Mouse (Mus musculus): ENCODE measurements around the gene Zfp276. TPM values are rescaled to one million over a fixed set of nuclear protein-coding genes. Genes with fewer than 3 reads are reported as not detected.
"Not testable (repeated sequence)": the region's sequence is repeated elsewhere in the genome, so short reads cannot be mapped to it uniquely, and the experiment has no call there.

Zfp276 gene
- polyA plus RNA-seq, 1 experiment: 10.6 TPM

DNA sequence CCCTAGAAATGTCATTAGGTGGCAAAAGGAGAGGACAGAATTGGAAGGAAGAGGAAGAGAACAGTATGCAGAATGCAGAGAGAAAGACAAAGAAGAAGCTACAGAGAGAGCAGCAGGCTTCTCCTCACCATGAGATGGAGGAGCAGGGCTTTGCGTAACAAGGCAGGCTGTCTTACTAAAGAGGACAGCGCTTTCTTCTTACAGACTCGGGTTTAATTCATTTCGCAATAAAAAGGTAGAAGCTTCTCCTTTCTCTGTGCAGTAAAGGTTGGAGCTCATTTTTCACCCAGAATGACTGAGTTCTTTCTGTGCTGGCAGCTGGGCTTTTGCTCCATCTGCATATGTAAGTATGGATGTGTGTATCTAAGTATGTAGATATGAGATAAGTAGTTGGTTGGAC, 25.8 kb downstream of the Zfp276 start:
- TF ChIP-seq FOSL1 (IDR thresholded peaks at IDR 0.05; ENCODE audit: insufficient read depth, low read length, poor library complexity, severe bottlenecking): no peak
- TF ChIP-seq CEBPB (IDR thresholded peaks at IDR 0.05; ENCODE audit: low read depth): no peak
- Histone ChIP-seq H3K79me3 (ENCODE audit: low read depth) (no peaks in the 10 kb centered on the region), H3K27me3 (ENCODE audit: control insufficient read depth, insufficient read depth, insufficient read length) (no peaks in the 10 kb centered on the region), H3K79me2 (ENCODE audit: control insufficient read depth, insufficient read depth) (no peaks in the 10 kb centered on the region), H3ac (ENCODE audit: control insufficient read depth, insufficient read length, low read depth) (no peak overlapping the region), H3K4me3 (ENCODE audit: insufficient read depth, poor library complexity, severe bottlenecking) (no peak overlapping the region), H3K36me3 (ENCODE audit: control insufficient read depth, insufficient read depth) (peaks cover 7% of the 10 kb centered on the region)

DNA sequence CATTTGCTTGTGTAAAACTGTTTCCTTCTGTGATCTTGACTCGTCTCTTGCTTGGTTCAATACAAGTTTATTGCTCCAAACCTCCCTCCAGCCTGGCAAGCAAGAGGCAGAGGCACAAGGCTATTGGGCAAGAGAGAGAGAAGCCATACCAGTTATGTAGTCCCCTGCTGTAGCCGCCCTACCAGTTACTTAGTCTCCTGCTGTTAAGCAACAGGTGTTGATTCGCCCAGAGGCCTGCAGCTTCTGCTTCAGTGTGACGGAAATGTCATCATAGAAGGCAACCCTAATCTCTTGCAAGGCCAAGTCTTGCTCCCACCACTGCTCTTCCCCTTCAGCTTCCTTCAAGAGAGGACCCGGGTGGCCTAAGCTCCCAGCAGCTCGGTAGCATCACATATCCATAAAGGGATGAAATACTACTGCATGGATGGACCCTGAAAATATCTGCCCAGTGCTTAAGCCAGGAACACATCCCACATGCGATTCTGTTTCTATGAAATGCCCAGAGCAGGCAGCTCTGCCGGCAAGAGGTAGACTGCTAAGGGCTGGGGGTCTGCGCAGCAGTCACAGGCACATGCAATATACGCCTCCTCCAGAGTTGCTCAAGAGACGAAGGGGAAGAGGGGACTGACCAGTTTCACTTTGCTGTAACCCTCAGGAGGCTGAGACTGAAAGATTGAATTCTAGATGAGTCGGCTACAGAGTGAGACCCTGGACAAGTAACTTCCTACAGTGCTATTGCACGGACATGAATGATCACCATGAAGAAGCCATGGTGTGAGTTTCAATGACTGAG, 26.5 kb downstream of the Zfp276 start:
- Histone ChIP-seq H3K4me3 (ENCODE audit: insufficient read depth, poor library complexity, severe bottlenecking) (no peak overlapping the region), H3K27me3 (ENCODE audit: control insufficient read depth, insufficient read depth, insufficient read length) (no peaks in the 10 kb centered on the region), H3K79me2 (ENCODE audit: control insufficient read depth, insufficient read depth) (no peaks in the 10 kb centered on the region), H3ac (ENCODE audit: control insufficient read depth, insufficient read length, low read depth) (no peak overlapping the region), H3K79me3 (ENCODE audit: low read depth) (no peaks in the 10 kb centered on the region), H3K36me3 (ENCODE audit: control insufficient read depth, insufficient read depth) (peaks cover 7% of the 10 kb centered on the region)
- TF ChIP-seq CTCF (IDR thresholded peaks at IDR 0.05; ENCODE audit: control insufficient read depth, insufficient read depth, insufficient read length) (no peak), USF1 (IDR thresholded peaks at IDR 0.05; ENCODE audit: low read depth) (no peak), CEBPB (IDR thresholded peaks at IDR 0.05; ENCODE audit: low read depth) (no peak), FOSL1 (IDR thresholded peaks at IDR 0.05; ENCODE audit: insufficient read depth, low read length, poor library complexity, severe bottlenecking) (no peak), MAX (IDR thresholded peaks at IDR 0.05) (no peak), MYOG (IDR thresholded peaks at IDR 0.05; ENCODE audit: control insufficient read depth, extremely low read depth, insufficient read length) (no peak), MYOD1 (IDR thresholded peaks at IDR 0.05; ENCODE audit: control insufficient read depth, insufficient read length, low read depth) (no peak)

DNA sequence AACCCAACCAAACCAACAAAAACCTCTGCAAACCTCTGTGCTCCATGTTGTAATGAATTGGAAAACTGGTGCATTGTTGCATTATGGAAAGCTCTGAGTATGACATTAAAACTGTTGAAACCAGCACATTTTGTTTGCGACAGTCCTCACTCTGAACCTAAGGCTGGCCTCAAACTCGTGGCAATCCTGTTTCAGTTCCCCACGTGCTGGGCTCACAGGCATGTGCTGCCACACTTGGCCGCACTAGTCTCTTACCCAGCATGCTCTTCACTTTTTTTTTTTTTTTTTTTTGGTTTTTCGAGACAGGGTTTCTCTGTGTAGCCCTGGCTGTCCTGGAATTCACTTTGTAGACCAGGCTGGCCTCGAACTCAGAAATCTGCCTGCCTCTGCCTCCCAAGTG, 29.0 kb downstream of the Zfp276 start:
- H3K36me3 ChIP-seq (ENCODE audit: control insufficient read depth, insufficient read depth); H3K79me2 ChIP-seq (ENCODE audit: control insufficient read depth, insufficient read depth); H3K79me3 ChIP-seq (ENCODE audit: low read depth); H3ac ChIP-seq (ENCODE audit: control insufficient read depth, insufficient read length, low read depth); H3K4me3 ChIP-seq (ENCODE audit: insufficient read depth, poor library complexity, severe bottlenecking); H3K27me3 ChIP-seq (ENCODE audit: control insufficient read depth, insufficient read depth, insufficient read length): not testable (repeated sequence)

DNA sequence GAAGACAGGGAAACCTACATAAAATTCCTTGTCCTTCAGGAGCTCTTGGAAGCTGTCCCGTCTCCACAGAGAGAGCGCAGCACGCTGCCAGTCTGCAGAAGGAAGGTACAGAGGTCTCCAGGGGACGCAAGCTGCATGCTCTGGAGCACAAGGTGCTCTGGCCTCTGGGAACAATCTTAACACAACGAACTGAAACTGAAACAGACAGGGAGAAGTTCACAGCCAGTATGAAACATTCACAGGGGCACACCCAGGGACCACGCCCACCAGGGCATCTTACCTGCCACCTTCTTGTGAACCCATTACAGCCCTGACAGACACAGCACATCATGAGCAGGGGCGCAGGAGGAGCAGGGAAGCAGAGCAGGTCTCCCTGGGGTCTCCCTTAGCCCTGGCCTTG, 30.0 kb downstream of the Zfp276 start:
- no peak for TF ChIP-seq CTCF (IDR thresholded peaks at IDR 0.05; ENCODE audit: control insufficient read depth, insufficient read depth, insufficient read length)
- no peak for TF ChIP-seq MYOD1 (IDR thresholded peaks at IDR 0.05; ENCODE audit: control insufficient read depth, insufficient read length, low read depth)
- no peak for TF ChIP-seq MYOG (IDR thresholded peaks at IDR 0.05; ENCODE audit: control insufficient read depth, extremely low read depth, insufficient read length)
- TF ChIP-seq CEBPB (IDR thresholded peaks at IDR 0.05; ENCODE audit: low read depth): no peak
- no peak for TF ChIP-seq USF1 (IDR thresholded peaks at IDR 0.05; ENCODE audit: low read depth)
- TF ChIP-seq MAX (IDR thresholded peaks at IDR 0.05): no peak
- no peak for TF ChIP-seq FOSL1 (IDR thresholded peaks at IDR 0.05; ENCODE audit: insufficient read depth, low read length, poor library complexity, severe bottlenecking)
- H3K4me3 ChIP-seq (ENCODE audit: insufficient read depth, poor library complexity, severe bottlenecking): no peak overlapping the region
- no peaks in the 10 kb centered on the region for H3K79me3 ChIP-seq (ENCODE audit: low read depth)
- H3K79me2 ChIP-seq (ENCODE audit: control insufficient read depth, insufficient read depth): no peaks in the 10 kb centered on the region
- H3K27me3 ChIP-seq (ENCODE audit: control insufficient read depth, insufficient read depth, insufficient read length): no peaks in the 10 kb centered on the region
- H3ac ChIP-seq (ENCODE audit: control insufficient read depth, insufficient read length, low read depth): no peak overlapping the region
- H3K36me3 ChIP-seq (ENCODE audit: control insufficient read depth, insufficient read depth): peaks cover 7% of the 10 kb centered on the region

DNA sequence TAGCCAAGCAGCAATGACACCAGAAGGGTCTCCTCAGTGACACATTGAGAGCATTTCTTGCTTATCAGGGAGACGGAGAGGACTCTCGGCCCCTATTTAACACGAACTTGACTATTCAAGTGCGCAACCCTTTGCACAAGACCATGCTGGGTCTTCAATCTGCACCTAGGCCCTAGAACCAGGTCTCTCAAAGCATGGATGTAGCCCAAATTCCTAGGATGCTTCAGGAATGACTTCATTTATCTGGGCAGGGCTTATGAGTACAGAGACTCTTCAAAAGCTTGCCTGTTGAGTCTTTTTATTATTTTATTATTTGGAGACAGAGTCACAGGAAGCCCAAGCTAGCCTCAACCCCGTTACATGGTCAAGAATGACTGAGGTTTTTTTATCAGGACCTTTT, 30.5 kb downstream of the Zfp276 start:
- H3K79me2 ChIP-seq (ENCODE audit: control insufficient read depth, insufficient read depth): no peaks in the 10 kb centered on the region
- peaks cover 7% of the 10 kb centered on the region for H3K36me3 ChIP-seq (ENCODE audit: control insufficient read depth, insufficient read depth)
- H3K4me3 ChIP-seq (ENCODE audit: insufficient read depth, poor library complexity, severe bottlenecking): no peak overlapping the region
- H3K79me3 ChIP-seq (ENCODE audit: low read depth): no peaks in the 10 kb centered on the region
- TF ChIP-seq MAX (IDR thresholded peaks at IDR 0.05) (no peak), USF1 (IDR thresholded peaks at IDR 0.05; ENCODE audit: low read depth) (no peak), MYOD1 (IDR thresholded peaks at IDR 0.05; ENCODE audit: control insufficient read depth, insufficient read length, low read depth) (no peak), CTCF (IDR thresholded peaks at IDR 0.05; ENCODE audit: control insufficient read depth, insufficient read depth, insufficient read length) (no peak), FOSL1 (IDR thresholded peaks at IDR 0.05; ENCODE audit: insufficient read depth, low read length, poor library complexity, severe bottlenecking) (no peak), MYOG (IDR thresholded peaks at IDR 0.05; ENCODE audit: control insufficient read depth, extremely low read depth, insufficient read length) (no peak), CEBPB (IDR thresholded peaks at IDR 0.05; ENCODE audit: low read depth) (no peak)
- no peaks in the 10 kb centered on the region for H3K27me3 ChIP-seq (ENCODE audit: control insufficient read depth, insufficient read depth, insufficient read length)
- H3ac ChIP-seq (ENCODE audit: control insufficient read depth, insufficient read length, low read depth): no peak overlapping the region

DNA sequence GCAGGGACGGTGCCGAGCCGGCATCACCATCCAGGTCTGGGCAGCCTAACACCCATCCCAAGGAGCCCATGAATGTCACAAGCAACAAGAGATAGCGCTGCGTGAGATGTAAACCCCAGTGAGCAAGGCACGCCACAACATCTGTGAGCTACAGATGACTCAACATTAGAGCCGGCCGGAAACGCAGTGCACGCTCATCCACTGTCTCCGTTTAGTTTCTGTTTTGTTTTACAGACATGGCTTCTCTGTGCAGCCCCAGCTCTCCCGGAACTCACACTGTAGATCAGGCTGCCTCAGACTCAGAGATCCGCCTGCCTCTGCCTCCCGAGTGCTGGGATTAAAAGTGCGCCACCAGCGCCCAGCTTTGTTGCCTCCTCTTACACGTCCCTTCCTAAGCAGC, 33.4 kb downstream of the Zfp276 start:
- Histone ChIP-seq H3ac (ENCODE audit: control insufficient read depth, insufficient read length, low read depth) (no peak overlapping the region), H3K79me2 (ENCODE audit: control insufficient read depth, insufficient read depth) (no peaks in the 10 kb centered on the region), H3K27me3 (ENCODE audit: control insufficient read depth, insufficient read depth, insufficient read length) (no peaks in the 10 kb centered on the region), H3K79me3 (ENCODE audit: low read depth) (no peaks in the 10 kb centered on the region), H3K4me3 (ENCODE audit: insufficient read depth, poor library complexity, severe bottlenecking) (no peak overlapping the region), H3K36me3 (ENCODE audit: control insufficient read depth, insufficient read depth) (peaks cover 6% of the 10 kb centered on the region)
- TF ChIP-seq MAX (IDR thresholded peaks at IDR 0.05): no peak
- TF ChIP-seq MYOG (IDR thresholded peaks at IDR 0.05; ENCODE audit: control insufficient read depth, extremely low read depth, insufficient read length): no peak
- no peak for TF ChIP-seq USF1 (IDR thresholded peaks at IDR 0.05; ENCODE audit: low read depth)
- no peak for TF ChIP-seq FOSL1 (IDR thresholded peaks at IDR 0.05; ENCODE audit: insufficient read depth, low read length, poor library complexity, severe bottlenecking)
- no peak for TF ChIP-seq CTCF (IDR thresholded peaks at IDR 0.05; ENCODE audit: control insufficient read depth, insufficient read depth, insufficient read length)

Data from C2C12 (cell line).